In genomic region chr1:37687515-37687914, GRCm38 (mm10) we compare ENCODE assay signal across 10 mouse cellular contexts. TPM values are rescaled to one million over a fixed set of nuclear protein-coding genes. Genes with fewer than 3 reads are reported as not detected.
DNase-seq lines count a peak whose midpoint lies in the region; ATAC-seq lines count a peak whose summit lies in the region.
"Had no signal": no experiment of that assay in that cellular context is flagged by ENCODE, and none has a peak within 500 bp of the region (broad histone marks: within the 10 kb centered on the region; RNA-seq: fewer than 3 reads in every experiment).

No protein-coding gene starts in this region.

- H3K27me3 ChIP-seq in hindbrain, embryonic 16.5 days (replicated peaks; ENCODE audit: control insufficient read depth, insufficient read depth, low read length): no peaks in the 10 kb centered on the region
- no peaks in the 10 kb centered on the region for H3K27me3 ChIP-seq in hindbrain, embryonic 13.5 days
- H3K27me3 ChIP-seq in lung, embryonic 16.5 days (ENCODE audit: control insufficient read depth, insufficient read depth, low read depth, low read length): no peaks in the 10 kb centered on the region
- H3K27me3 ChIP-seq in liver, embryonic 11.5 days (replicated peaks; ENCODE audit: control insufficient read depth, insufficient read depth, low read length): no peaks in the 10 kb centered on the region

- peaks cover 5% of the 10 kb centered on the region for H3K4me1 ChIP-seq in hindbrain, embryonic 16.5 days (ENCODE audit: control insufficient read depth, insufficient read depth, low read depth, low read length)
- H3K4me1 ChIP-seq in hindbrain, embryonic 13.5 days (replicated peaks): peaks cover 15% of the 10 kb centered on the region
- peaks cover 17% of the 10 kb centered on the region for H3K4me1 ChIP-seq in lung, embryonic 16.5 days (replicated peaks; ENCODE audit: control insufficient read depth, insufficient read depth, low read length)
- H3K4me1 ChIP-seq in liver, embryonic 11.5 days (replicated peaks; ENCODE audit: control insufficient read depth, insufficient read depth, low read length): no peaks in the 10 kb centered on the region

- no peak overlapping the region for H3K27ac ChIP-seq in hindbrain, embryonic 16.5 days (ENCODE audit: low read depth, low read length)
- H3K27ac ChIP-seq in hindbrain, embryonic 13.5 days: no peak overlapping the region
- peak overlapping the region; percentile 94 for H3K27ac ChIP-seq in lung, embryonic 16.5 days (ENCODE audit: low read length)
- H3K27ac ChIP-seq in liver, embryonic 11.5 days (ENCODE audit: low read depth, low read length): no peak overlapping the region

- H3K4me2 ChIP-seq in hindbrain, embryonic 16.5 days (ENCODE audit: low read length): peak overlapping the region; percentile 44
- H3K4me2 ChIP-seq in hindbrain, embryonic 13.5 days: no peak overlapping the region
- peak overlapping the region; percentile 46 for H3K4me2 ChIP-seq in lung, embryonic 16.5 days (ENCODE audit: low read depth, low read length)
- H3K4me2 ChIP-seq in liver, embryonic 11.5 days: no peak overlapping the region

- peak; percentile 27 to 56 for DNase-seq in adrenal gland, postnatal 36 days
- DNase-seq in cerebellum, postnatal 10 days: peak; percentile 60 to 78
- DNase-seq in liver, embryonic 11.5 days (ENCODE audit: low spot score): no peak
- DNase-seq in urinary bladder, postnatal 14 days (ENCODE audit: low spot score): no peak
- DNase-seq: kidney, adult 8-10 months had no signal

- H3K9ac ChIP-seq in hindbrain, embryonic 16.5 days (ENCODE audit: low read depth, low read length): peak overlapping the region; percentile 8; the same call in 1 of the 2 replicates
- H3K9ac ChIP-seq in hindbrain, embryonic 13.5 days: no peak overlapping the region
- peak overlapping the region; percentile 31; the same call in 1 of the 2 replicates for H3K9ac ChIP-seq in lung, embryonic 16.5 days (ENCODE audit: low read length)
- H3K9ac ChIP-seq in liver, embryonic 11.5 days (ENCODE audit: low read depth, low read length): no peak overlapping the region

- ATAC-seq in hindbrain, embryonic 16.5 days: peak; percentile 27; the same call in 1 of the 2 replicates
- no peak for ATAC-seq in hindbrain, embryonic 13.5 days (ENCODE audit: low FRiP score)
- peak; percentile 87 for ATAC-seq in lung, embryonic 16.5 days (ENCODE audit: low read depth)
- ATAC-seq in liver, embryonic 11.5 days (replicated peaks; ENCODE audit: low FRiP score): no peak

- no peaks in the 10 kb centered on the region for H3K36me3 ChIP-seq in hindbrain, embryonic 16.5 days (ENCODE audit: control insufficient read depth, insufficient read depth, low read length)
- H3K36me3 ChIP-seq in hindbrain, embryonic 13.5 days: no peaks in the 10 kb centered on the region
- H3K36me3 ChIP-seq in lung, embryonic 16.5 days (ENCODE audit: control insufficient read depth, insufficient read depth, low read length): no peaks in the 10 kb centered on the region
- no peaks in the 10 kb centered on the region for H3K36me3 ChIP-seq in liver, embryonic 11.5 days (ENCODE audit: control insufficient read depth, insufficient read depth, low read length)

- peaks cover 3% of the 10 kb centered on the region; the same call in 1 of the 2 replicates for H3K9me3 ChIP-seq in hindbrain, embryonic 16.5 days (ENCODE audit: control insufficient read depth, low read length)
- no peaks in the 10 kb centered on the region; the same call in 1 of the 2 replicates for H3K9me3 ChIP-seq in hindbrain, embryonic 13.5 days
- H3K9me3 ChIP-seq in lung, embryonic 16.5 days (ENCODE audit: control insufficient read depth, low read length): no peaks in the 10 kb centered on the region
- no peaks in the 10 kb centered on the region for H3K9me3 ChIP-seq in liver, embryonic 11.5 days (ENCODE audit: control insufficient read depth, low read length)

- H3K4me3 ChIP-seq in hindbrain, embryonic 16.5 days (ENCODE audit: low read length): peak overlapping the region; percentile 14
- H3K4me3 ChIP-seq in hindbrain, embryonic 13.5 days: no peak overlapping the region
- H3K4me3 ChIP-seq in lung, embryonic 16.5 days (ENCODE audit: low read length): peak overlapping the region; percentile 8
- no peak overlapping the region for H3K4me3 ChIP-seq in liver, embryonic 11.5 days (ENCODE audit: low read depth, low read length)
- H3K4me3 ChIP-seq: megakaryocyte, embryonic 14.5 days had no signal

- WGBS in hindbrain, embryonic 16.5 days: 55% methylated on average over 5 of the region's 5 CpGs
- WGBS in hindbrain, embryonic 13.5 days: 68% methylated on average over 5 of the region's 5 CpGs
- WGBS in lung, embryonic 16.5 days: 41% methylated on average over 5 of the region's 5 CpGs
- 79% methylated on average over 5 of the region's 5 CpGs for WGBS in liver, embryonic 11.5 days

RNA-seq across cellular contexts. Expression of gene 2010300C02Rik, which starts 32.4 kb away (rescaled TPM):
- 3.1 and 3.2 TPM in 2 replicates for polyA plus RNA-seq in hindbrain, embryonic 16.5 days (2015; fragmentation: Nextera tagmentation; extraction: Ambion mirVana)
- 1.6 and 1.7 TPM in 2 replicates for polyA plus RNA-seq in hindbrain, embryonic 13.5 days (2015; fragmentation: Nextera tagmentation; extraction: Ambion mirVana)
- 1 to 10 TPM; 2.3 to 2.4 TPM for total RNA-seq in adrenal gland, postnatal 36 days (2021)
- polyA plus RNA-seq in lung, embryonic 16.5 days (2015; fragmentation: Nextera tagmentation; extraction: Ambion mirVana): 12.7 and 13.0 TPM in 2 replicates
- 0.58 and 0.69 TPM in 2 replicates for polyA plus RNA-seq in liver, embryonic 11.5 days (2014; fragmentation: Nextera tagmentation; extraction: Ambion mirVana)
- total RNA-seq: common myeloid progenitor, adult 5-6 weeks had no signal

Comparison
In these comparisons a context has a peak if more than half of its experiments do, and no peak if none do; other contexts are left out.
1. ATAC-seq: peak in hindbrain, embryonic 16.5 days (single experiment) and lung, embryonic 16.5 days (single experiment); none in hindbrain, embryonic 13.5 days (single experiment) and liver, embryonic 11.5 days (single experiment).
2. H3K4me2 ChIP-seq: peak in hindbrain, embryonic 16.5 days (single experiment) and lung, embryonic 16.5 days (single experiment); none in hindbrain, embryonic 13.5 days (single experiment) and liver, embryonic 11.5 days (single experiment).
3. H3K4me3 ChIP-seq: peak in hindbrain, embryonic 16.5 days (single experiment) and lung, embryonic 16.5 days (single experiment); none in hindbrain, embryonic 13.5 days (single experiment) and liver, embryonic 11.5 days (single experiment).
4. H3K9ac ChIP-seq: peak in hindbrain, embryonic 16.5 days (single experiment) and lung, embryonic 16.5 days (single experiment); none in hindbrain, embryonic 13.5 days (single experiment) and liver, embryonic 11.5 days (single experiment).
5. DNase-seq: peak in adrenal gland, postnatal 36 days (2 of 2) and cerebellum, postnatal 10 days (2 of 2); none in liver, embryonic 11.5 days (single experiment) and urinary bladder, postnatal 14 days (single experiment).